Mouse (Mus musculus): ENCODE results near the gene Rbm47. TPM values are rescaled to one million over a fixed set of nuclear protein-coding genes. Genes with fewer than 3 reads are reported as not detected.

Gene Rbm47
- polyA plus RNA-seq, 1 experiment from 2014 or later, result 5.8 TPM

- ATAC-seq (ENCODE audit: low FRiP score, low read depth), result no peak
- Histone ChIP-seq H3K4me2 (no peak overlapping the region), H3K27me3 (peaks cover 32% of the 10 kb centered on the region), H3K36me3 (no peaks in the 10 kb centered on the region), H3K9ac (no peak overlapping the region), H3K4me1 (replicated peaks) (peaks cover 20% of the 10 kb centered on the region), H3K9me3 (no peaks in the 10 kb centered on the region), H3K27ac (replicated peaks) (no peak overlapping the region), H3K4me3 (no peak overlapping the region)
- 27% methylated on average over 5 of the region's 5 CpGs for WGBS
These were observed 19.4 kb downstream of the Rbm47 start for GRCm38 (mm10) chr5:66153486-66153885.

GRCm38 (mm10) chr5:66151301-66152188 is 21.4 kb downstream of the Rbm47 start:
- WGBS, result 9% methylated on average over 37 of the region's 37 CpGs
- Histone ChIP-seq H3K27me3 (peaks cover 34% of the 10 kb centered on the region), H3K4me2 (peak overlapping the region; percentile 68), H3K36me3 (no peaks in the 10 kb centered on the region), H3K4me3 (peak overlapping the region; percentile 37), H3K4me1 (replicated peaks) (peaks cover 20% of the 10 kb centered on the region), H3K9me3 (no peaks in the 10 kb centered on the region), H3K9ac (peak overlapping the region; percentile 8; the same call in 1 of the 2 replicates), H3K27ac (replicated peaks) (no peak overlapping the region)
- no peak; the same call in 1 of the 2 replicates for ATAC-seq (ENCODE audit: low FRiP score, low read depth)

- ATAC-seq (ENCODE audit: low FRiP score, low read depth), result peak; percentile 61
- H3K4me2 ChIP-seq, result peak overlapping the region; percentile 68
- H3K4me3 ChIP-seq, result peak overlapping the region; percentile 37
- peak overlapping the region; percentile 8; the same call in 1 of the 2 replicates for H3K9ac ChIP-seq
- H3K36me3 ChIP-seq, result no peaks in the 10 kb centered on the region
- H3K4me1 ChIP-seq (replicated peaks), result peaks cover 20% of the 10 kb centered on the region
- no peak overlapping the region for H3K27ac ChIP-seq (replicated peaks)
- under 1% methylated on average over 43 of the region's 43 CpGs for WGBS
- H3K27me3 ChIP-seq, result peaks cover 34% of the 10 kb centered on the region
- no peaks in the 10 kb centered on the region for H3K9me3 ChIP-seq
These were observed 22.1 kb downstream of the Rbm47 start for GRCm38 (mm10) chr5:66150706-66151300.

GRCm38 (mm10) chr5:66150106-66150705 is 22.7 kb downstream of the Rbm47 start:
- H3K9ac ChIP-seq, result no peak overlapping the region
- H3K27ac ChIP-seq (replicated peaks), result no peak overlapping the region

GRCm38 (mm10) chr5:66149571-66149970 is 23.3 kb downstream of the Rbm47 start:
- H3K9me3 ChIP-seq, result no peaks in the 10 kb centered on the region
- no peaks in the 10 kb centered on the region for H3K36me3 ChIP-seq
- H3K27me3 ChIP-seq, result peaks cover 34% of the 10 kb centered on the region
- no peak overlapping the region for H3K27ac ChIP-seq (replicated peaks)
- no peak for ATAC-seq (ENCODE audit: low FRiP score, low read depth)
- WGBS, result 48% methylated on average over 3 of the region's 3 CpGs
- H3K4me2 ChIP-seq, result 0 out of 2 replicates have a peak overlapping the region, but pooled peaks have one; percentile 68
- H3K4me3 ChIP-seq, result no peak overlapping the region
- peaks cover 20% of the 10 kb centered on the region for H3K4me1 ChIP-seq (replicated peaks)
- H3K9ac ChIP-seq, result no peak overlapping the region

More at GRCm38 (mm10) chr5:66150106-66150705, 22.7 kb downstream of the Rbm47 start:
- H3K4me2 ChIP-seq, result peak overlapping the region; percentile 68
- peaks cover 20% of the 10 kb centered on the region for H3K4me1 ChIP-seq (replicated peaks)
- WGBS, result under 1% methylated on average over 18 of the region's 18 CpGs
- H3K27me3 ChIP-seq, result peaks cover 34% of the 10 kb centered on the region
- peak overlapping the region; percentile 37 for H3K4me3 ChIP-seq
- H3K36me3 ChIP-seq, result no peaks in the 10 kb centered on the region
- no peak for ATAC-seq (ENCODE audit: low FRiP score, low read depth)
- no peaks in the 10 kb centered on the region for H3K9me3 ChIP-seq

- peaks cover 29% of the 10 kb centered on the region for H3K27me3 ChIP-seq
- ATAC-seq (ENCODE audit: low FRiP score, low read depth), result no peak
- 74% methylated on average over 2 of the region's 2 CpGs for WGBS
- peaks cover 20% of the 10 kb centered on the region for H3K4me1 ChIP-seq (replicated peaks)
- H3K4me3 ChIP-seq, result no peak overlapping the region
- H3K4me2 ChIP-seq, result no peak overlapping the region
- H3K27ac ChIP-seq (replicated peaks), result no peak overlapping the region
- H3K9ac ChIP-seq, result no peak overlapping the region
- no peaks in the 10 kb centered on the region for H3K36me3 ChIP-seq
- H3K9me3 ChIP-seq, result no peaks in the 10 kb centered on the region
These were observed 23.8 kb downstream of the Rbm47 start for GRCm38 (mm10) chr5:66149111-66149510.

GRCm38 (mm10) chr5:66147313-66147712 is 25.6 kb downstream of the Rbm47 start:
- WGBS, result 95% methylated on average over 3 of the region's 3 CpGs
- Histone ChIP-seq H3K4me1 (replicated peaks) (peaks cover 20% of the 10 kb centered on the region), H3K9ac (no peak overlapping the region), H3K36me3 (no peaks in the 10 kb centered on the region), H3K9me3 (no peaks in the 10 kb centered on the region), H3K27me3 (peaks cover 17% of the 10 kb centered on the region), H3K4me2 (no peak overlapping the region), H3K27ac (replicated peaks) (no peak overlapping the region), H3K4me3 (no peak overlapping the region)
- no peak for ATAC-seq (ENCODE audit: low FRiP score, low read depth)

- 91% methylated on average over 5 of the region's 5 CpGs for WGBS
These were observed 27.3 kb downstream of the Rbm47 start for GRCm38 (mm10) chr5:66145583-66145982.

GRCm38 (mm10) chr5:66143093-66144032 is 29.6 kb downstream of the Rbm47 start:
- no peaks in the 10 kb centered on the region for H3K36me3 ChIP-seq
- WGBS, result 86% methylated on average over 14 of the region's 14 CpGs
- no peak overlapping the region for H3K27ac ChIP-seq (replicated peaks)
- H3K4me3 ChIP-seq, result no peak overlapping the region
- no peaks in the 10 kb centered on the region for H3K4me1 ChIP-seq (replicated peaks)
- H3K27me3 ChIP-seq, result peaks cover 1% of the 10 kb centered on the region; the same call in 1 of the 2 replicates
- H3K9ac ChIP-seq, result no peak overlapping the region
- H3K9me3 ChIP-seq, result no peaks in the 10 kb centered on the region
- no peak for ATAC-seq (ENCODE audit: low FRiP score, low read depth)
- no peak overlapping the region for H3K4me2 ChIP-seq

More at GRCm38 (mm10) chr5:66145583-66145982, 27.3 kb downstream of the Rbm47 start:
- Histone ChIP-seq H3K36me3 (no peaks in the 10 kb centered on the region), H3K4me1 (replicated peaks) (peaks cover 8% of the 10 kb centered on the region), H3K27ac (replicated peaks) (no peak overlapping the region), H3K4me2 (no peak overlapping the region), H3K4me3 (no peak overlapping the region), H3K9me3 (no peaks in the 10 kb centered on the region), H3K27me3 (peaks cover 14% of the 10 kb centered on the region), H3K9ac (no peak overlapping the region)
- ATAC-seq (ENCODE audit: low FRiP score, low read depth), result no peak

GRCm38 (mm10) chr5:66141474-66141873 is 31.4 kb downstream of the Rbm47 start:
- 96% methylated on average over 4 of the region's 4 CpGs for WGBS
- Histone ChIP-seq H3K36me3 (no peaks in the 10 kb centered on the region), H3K27me3 (no peaks in the 10 kb centered on the region), H3K9me3 (no peaks in the 10 kb centered on the region), H3K27ac (replicated peaks) (no peak overlapping the region), H3K4me1 (replicated peaks) (no peaks in the 10 kb centered on the region), H3K9ac (no peak overlapping the region), H3K4me2 (no peak overlapping the region), H3K4me3 (no peak overlapping the region)
- ATAC-seq (ENCODE audit: low FRiP score, low read depth), result no peak

GRCm38 (mm10) chr5:66139634-66140295 is 33.2 kb downstream of the Rbm47 start:
- Histone ChIP-seq H3K27ac (replicated peaks) (no peak overlapping the region), H3K27me3 (no peaks in the 10 kb centered on the region), H3K4me1 (replicated peaks) (no peaks in the 10 kb centered on the region), H3K4me3 (no peak overlapping the region), H3K36me3 (no peaks in the 10 kb centered on the region), H3K9ac (no peak overlapping the region), H3K4me2 (no peak overlapping the region), H3K9me3 (no peaks in the 10 kb centered on the region)
- 35% methylated on average over 6 of the region's 6 CpGs for WGBS
- ATAC-seq (ENCODE audit: low FRiP score, low read depth), result no peak
